Mouse (Mus musculus) cortical plate, adult 2 months (tissue): Measurements from ENCODE around the gene Glod4. TPM values are rescaled to one million over a fixed set of nuclear protein-coding genes. Genes with fewer than 3 reads are reported as not detected.

Experiments used
- H3K27ac ChIP-seq: fragments of 200-500 bp; 2 replicates; pipeline ENCODE4 v1.5.1; 2012; ENCODE audit warnings: low read length, control low read depth, inconsistent platforms; ENCODE audit not compliant: insufficient read depth
- H3K4me1 ChIP-seq: fragments of 200-500 bp; 2 replicates; pipeline ENCODE4 v1.6.1; 2011; ENCODE audit warnings: low read length; ENCODE audit not compliant: control insufficient read depth, insufficient read depth
- H3K4me3 ChIP-seq: fragments of 200-500 bp; 2 replicates; pipeline ENCODE4 v1.5.1; 2011; ENCODE audit warnings: mild to moderate bottlenecking, low read length, control low read depth; ENCODE audit not compliant: insufficient read depth
- CTCF ChIP-seq: fragments of 200-500 bp; IDR thresholded peaks from 2 replicates; pipeline ENCODE4 v1.5.1; 2011; ENCODE audit warnings: mild to moderate bottlenecking, control low read depth, low read length; ENCODE audit not compliant: insufficient read depth; ENCODE audit errors: extremely low read depth
- POLR2A ChIP-seq: fragments of 200-500 bp; IDR thresholded peaks from 2 replicates; pipeline ENCODE4 v1.6.1; 2011; ENCODE audit warnings: mild to moderate bottlenecking, low read length, control low read depth; ENCODE audit not compliant: insufficient read depth; ENCODE audit errors: extremely low read depth
- polyA plus RNA-seq: library from polyadenylated mRNA; depleted of rRNA; stranded (reverse); fragments of >200 nt; gene quantifications from 2 replicates; pipeline ENCODE4 v1.2.3, GENCODE M21; 2012; rRNA removed

The Glod4 gene
- polyA plus RNA-seq, 1 experiment, result 38.6 TPM

DNA sequence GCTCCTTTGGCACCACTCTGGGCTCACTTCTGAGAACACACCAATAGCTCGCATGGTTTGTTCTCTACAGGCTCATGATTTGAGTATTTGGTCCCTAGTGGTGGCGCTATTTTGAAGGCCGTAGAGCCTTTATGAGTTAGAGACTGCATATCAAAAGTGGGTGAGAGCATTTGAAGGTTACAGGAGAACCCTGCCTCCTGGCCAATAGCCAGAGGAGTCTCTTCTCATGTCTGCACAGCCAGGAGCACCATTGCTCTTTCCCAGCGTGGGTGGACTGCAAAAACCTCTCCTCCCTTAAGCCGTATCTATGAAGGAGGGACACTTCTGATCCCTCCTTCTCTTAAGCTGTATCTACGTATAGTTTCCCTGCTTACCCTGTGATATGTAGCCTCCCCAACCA is 166.2 kb downstream of the Glod4 start:
- no peak for TF ChIP-seq CTCF
- no peak overlapping the region for H3K4me3 ChIP-seq
- H3K4me1 ChIP-seq, result no peaks in the 10 kb centered on the region
- no peak overlapping the region for H3K27ac ChIP-seq

DNA sequence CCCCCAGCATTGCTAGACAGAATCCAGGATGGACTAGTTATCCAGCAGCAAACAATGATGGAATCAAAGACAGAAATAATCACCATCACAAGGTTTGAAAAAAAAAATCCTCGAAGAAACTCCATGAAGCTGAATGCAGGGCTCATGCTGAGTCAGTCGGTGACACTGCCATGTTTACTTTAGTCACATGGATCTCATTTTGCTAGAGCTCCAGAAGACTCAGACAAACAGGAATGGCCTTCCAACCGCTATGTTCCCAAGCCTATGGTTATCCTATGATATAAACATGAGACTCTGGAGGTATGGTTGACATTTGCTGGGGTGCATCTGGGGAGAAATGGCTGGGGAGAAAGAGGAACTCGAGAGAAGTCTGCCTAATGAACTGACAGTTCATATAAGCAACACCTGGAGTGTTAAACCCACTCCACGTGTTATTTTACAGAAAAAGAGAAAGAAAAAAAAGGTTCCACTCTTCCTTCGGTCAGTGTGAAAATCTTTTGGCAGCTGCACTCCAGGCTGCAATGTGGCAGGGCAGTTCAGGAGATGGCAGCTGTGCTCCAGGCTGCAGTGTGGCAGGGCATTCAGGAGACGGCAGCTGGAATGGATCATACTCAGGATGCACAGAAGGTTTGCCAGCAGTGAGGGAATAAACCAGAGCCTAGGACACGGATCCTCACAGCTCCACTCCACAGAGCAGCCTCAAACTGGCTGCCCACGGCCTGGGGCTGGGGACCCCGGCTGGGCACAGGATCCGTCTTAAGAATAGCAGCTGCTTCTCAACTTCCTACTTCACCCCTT is 169.0 kb downstream of the Glod4 start:
- TF ChIP-seq POLR2A (no peak), CTCF (no peak)
- Histone ChIP-seq H3K4me1 (no peaks in the 10 kb centered on the region), H3K27ac (no peak overlapping the region), H3K4me3 (no peak overlapping the region)

Other genes with a start within 250 kb of the Glod4 start
- gene 1700016K19Rik, start 243.8 kb downstream of the Glod4 start, polyA plus RNA-seq, result 9.3 and 10.0 TPM in 2 replicates
- gene Rflnb, start 215.9 kb downstream of the Glod4 start, polyA plus RNA-seq, result 8.1 and 8.9 TPM in 2 replicates
- 56.6 and 57.4 TPM in 2 replicates for gene Vps53, start 64.1 kb downstream of the Glod4 start, polyA plus RNA-seq
- gene Fam57a, start 64.1 kb downstream of the Glod4 start, polyA plus RNA-seq, result 28.6 and 32.3 TPM in 2 replicates
- gene Dbil5, start 26.1 kb downstream of the Glod4 start, polyA plus RNA-seq, result 1.9 and 2.2 TPM in 2 replicates
- gene Gemin4, start 26.1 kb downstream of the Glod4 start, polyA plus RNA-seq, result 5.8 and 6.6 TPM in 2 replicates
- gene Mrm3, start within 50 bp of the Glod4 start, polyA plus RNA-seq, result 15.0 and 17.0 TPM in 2 replicates
- gene Nxn, start 155.4 kb upstream of the Glod4 start, polyA plus RNA-seq, result 8.0 and 9.2 TPM in 2 replicates
- 28.3 and 28.7 TPM in 2 replicates for gene Timm22, start 163.2 kb upstream of the Glod4 start, polyA plus RNA-seq